Comparison of ENCODE assay signal across 8 mouse cellular contexts in the genomic region with DNA sequence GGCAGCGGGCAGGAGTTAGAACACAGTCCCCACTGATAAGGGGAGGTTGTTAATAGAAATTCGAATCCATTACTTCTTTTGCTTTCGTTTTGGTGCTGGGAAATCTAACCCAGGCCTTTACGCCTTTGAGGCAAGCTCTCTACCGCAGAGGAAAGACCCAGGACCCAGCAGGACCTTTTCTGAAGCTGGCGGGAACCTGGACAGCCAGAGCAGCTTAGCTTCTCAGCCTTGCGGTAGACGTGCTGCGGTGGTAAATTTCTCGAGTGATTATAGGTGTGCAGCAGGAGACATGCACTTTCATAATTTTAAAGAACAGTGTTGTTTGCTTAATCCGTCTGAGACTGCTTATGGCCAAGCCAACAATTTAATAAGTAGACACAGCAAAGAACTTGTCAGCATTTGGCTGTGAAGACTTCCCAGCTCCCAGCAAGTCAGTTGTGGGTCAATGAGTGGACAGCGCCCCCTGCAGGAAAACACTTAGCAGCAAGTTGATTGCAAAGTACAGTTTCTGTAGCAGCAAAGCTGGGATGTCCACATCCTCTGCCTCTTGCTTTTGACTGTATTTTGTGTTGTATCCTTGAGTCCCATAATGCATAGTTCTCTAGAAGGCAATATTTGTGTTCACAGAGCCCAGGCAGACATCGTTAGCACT. TPM values are rescaled to one million over a fixed set of nuclear protein-coding genes. Genes with fewer than 3 reads are reported as not detected.
DNase-seq lines count a peak whose midpoint lies in the region; ATAC-seq and TF ChIP-seq lines count a peak whose summit lies in the region.

No protein-coding gene starts in this region.

- TF ChIP-seq POLR2A in limb, embryonic 14.5 days (IDR thresholded peaks at IDR 0.05; ENCODE audit: borderline replicate concordance, extremely low read depth, insufficient read depth, insufficient read length): no peak

- H3K4me1 ChIP-seq in limb, embryonic 14.5 days (ENCODE audit: control insufficient read depth, insufficient read depth, low read length): no peaks in the 10 kb centered on the region
- H3K4me1 ChIP-seq in stomach, embryonic 16.5 days (ENCODE audit: control insufficient read depth, insufficient read depth, low read length): 0 out of 2 replicates have a peak, but pooled peaks cover 3% of the 10 kb centered on the region

- no peak overlapping the region for H3K27ac ChIP-seq in limb, embryonic 14.5 days (replicated peaks; ENCODE audit: low read depth, low read length)
- H3K27ac ChIP-seq in stomach, embryonic 16.5 days (ENCODE audit: low read length): no peak overlapping the region

- 33% methylated on average over 13 of the region's 13 CpGs for WGBS in limb, embryonic 14.5 days
- WGBS in stomach, embryonic 16.5 days: 36% methylated on average over 13 of the region's 13 CpGs

- peak; percentile 62; the same call in 1 of the 2 replicates for ATAC-seq in limb, embryonic 14.5 days (ENCODE audit: low FRiP score, low read depth)
- ATAC-seq in stomach, embryonic 16.5 days (ENCODE audit: insufficient read depth, low FRiP score): peak; percentile 50; the same call in 1 of the 2 replicates

- H3K9me3 ChIP-seq in limb, embryonic 14.5 days (ENCODE audit: control insufficient read depth, low read length): no peaks in the 10 kb centered on the region
- H3K9me3 ChIP-seq in stomach, embryonic 16.5 days (replicated peaks; ENCODE audit: control insufficient read depth, low read length): no peaks in the 10 kb centered on the region

- DNase-seq in A20 (ENCODE audit: low read depth, low spot score): peak; percentile 90
- peak; percentile 90 to 91 for DNase-seq in adrenal gland, adult 18-20 months (ENCODE audit: low spot score in 2 of 2)
- DNase-seq in embryo, embryonic 10.5 days (ENCODE audit: low spot score): peak; percentile 92
- peak; percentile 88 to 95 for DNase-seq in heart, adult 18-20 months
- DNase-seq in kidney, adult 9 months: peak; percentile 92
- peak; percentile 82 for DNase-seq in limb, embryonic 14.5 days (ENCODE audit: low spot score)
- peak; percentile 94 for DNase-seq in naive thymus-derived CD4-positive, alpha-beta T cell, adult 2 months (ENCODE audit: low read depth)

- no peak overlapping the region for H3K9ac ChIP-seq in limb, embryonic 14.5 days (ENCODE audit: low read depth, low read length, severe bottlenecking)
- H3K9ac ChIP-seq in stomach, embryonic 16.5 days (ENCODE audit: low read length): 0 out of 2 replicates have a peak overlapping the region, but pooled peaks have one; percentile 50

- H3K27me3 ChIP-seq in limb, embryonic 14.5 days (ENCODE audit: control insufficient read depth, insufficient read depth, low read length): no peaks in the 10 kb centered on the region
- H3K27me3 ChIP-seq in stomach, embryonic 16.5 days (ENCODE audit: control insufficient read depth, insufficient read depth, low read length): no peaks in the 10 kb centered on the region

- H3K4me3 ChIP-seq in limb, embryonic 14.5 days (replicated peaks; ENCODE audit: low read length): no peak overlapping the region
- no peak overlapping the region for H3K4me3 ChIP-seq in stomach, embryonic 16.5 days (replicated peaks; ENCODE audit: low read length)

- H3K4me2 ChIP-seq in limb, embryonic 14.5 days (replicated peaks; ENCODE audit: low read depth, low read length, severe bottlenecking): no peak overlapping the region
- H3K4me2 ChIP-seq in stomach, embryonic 16.5 days (ENCODE audit: low read depth, low read length): peak overlapping the region; percentile 4; the same call in 1 of the 2 replicates

- H3K36me3 ChIP-seq in limb, embryonic 14.5 days (ENCODE audit: control insufficient read depth, insufficient read depth, low read length): peaks cover 8% of the 10 kb centered on the region; the same call in 1 of the 2 replicates
- no peaks in the 10 kb centered on the region for H3K36me3 ChIP-seq in stomach, embryonic 16.5 days (ENCODE audit: control insufficient read depth, insufficient read depth, low read length)

RNA-seq across cellular contexts. Expression of a gene that starts 7.2 kb away (rescaled TPM):
- 10 to 100 TPM; 45.2 to 57.2 TPM for total RNA-seq in adrenal gland, adult 18-20 months (2021)
- total RNA-seq in heart, adult 18-20 months (2021): 10 to 100 TPM; 45.0 to 47.4 TPM
- polyA plus RNA-seq in limb, embryonic 14.5 days (2012; rRNA removed): 39.4 and 46.7 TPM in 2 replicates
- polyA plus RNA-seq in limb, embryonic 14.5 days (2014; fragmentation: Nextera tagmentation; extraction: Ambion mirVana): 74.6 and 81.9 TPM in 2 replicates
- polyA plus RNA-seq in stomach, embryonic 16.5 days (2015; fragmentation: Nextera tagmentation; extraction: Ambion mirVana): 89.5 and 93.1 TPM in 2 replicates

RNA-seq across cellular contexts. Expression of a gene that starts 30.7 kb away (rescaled TPM):
- total RNA-seq in adrenal gland, adult 18-20 months (2021): 1 to 10 TPM; 1.3 TPM
- total RNA-seq in heart, adult 18-20 months (2021): under 1 TPM; 0.37 to 0.54 TPM
- 13.0 and 15.0 TPM in 2 replicates for polyA plus RNA-seq in limb, embryonic 14.5 days (2012; rRNA removed)
- polyA plus RNA-seq in limb, embryonic 14.5 days (2014; fragmentation: Nextera tagmentation; extraction: Ambion mirVana): 4.2 and 4.5 TPM in 2 replicates
- polyA plus RNA-seq in stomach, embryonic 16.5 days (2015; fragmentation: Nextera tagmentation; extraction: Ambion mirVana): 5.9 and 6.4 TPM in 2 replicates

RNA-seq across cellular contexts. Expression of a gene that starts 30.8 kb away (rescaled TPM):
- total RNA-seq in adrenal gland, adult 18-20 months (2021): 1 to 10 TPM; 6.3 to 7.7 TPM
- total RNA-seq in heart, adult 18-20 months (2021): 10 to 100 TPM in 1 of 2 experiments, 1 to 10 TPM in 1; 9.4 to 11.4 TPM
- polyA plus RNA-seq in limb, embryonic 14.5 days (2012; rRNA removed): 22.9 and 27.2 TPM in 2 replicates
- 28.4 and 33.1 TPM in 2 replicates for polyA plus RNA-seq in limb, embryonic 14.5 days (2014; fragmentation: Nextera tagmentation; extraction: Ambion mirVana)
- 20.7 and 21.0 TPM in 2 replicates for polyA plus RNA-seq in stomach, embryonic 16.5 days (2015; fragmentation: Nextera tagmentation; extraction: Ambion mirVana)

RNA-seq across cellular contexts. Expression of a gene that starts 45.8 kb away (rescaled TPM):
- total RNA-seq in adrenal gland, adult 18-20 months (2021): 10 to 100 TPM; 30.0 to 47.2 TPM
- total RNA-seq in heart, adult 18-20 months (2021): 10 to 100 TPM; 15.7 to 16.4 TPM
- polyA plus RNA-seq in limb, embryonic 14.5 days (2012; rRNA removed): 49.3 and 57.9 TPM in 2 replicates
- 57.4 and 59.7 TPM in 2 replicates for polyA plus RNA-seq in limb, embryonic 14.5 days (2014; fragmentation: Nextera tagmentation; extraction: Ambion mirVana)
- polyA plus RNA-seq in stomach, embryonic 16.5 days (2015; fragmentation: Nextera tagmentation; extraction: Ambion mirVana): 40.0 and 41.3 TPM in 2 replicates
